Mouse (Mus musculus) layer of hippocampus, adult 8-10 months (tissue): Measurements from ENCODE around the gene Cacna1a. TPM values are rescaled to one million over a fixed set of nuclear protein-coding genes. Genes with fewer than 3 reads are reported as not detected.

ENCODE experiments used
- DNase-seq, 2 experiments: peaks; one replicate each; pipeline ENCODE4 v3.0.0; 2022; ENCODE audit warnings: low spot score in 2 of 2
- total RNA-seq, 4 experiments: library from RNA; stranded (reverse); gene quantifications; 2 replicates each; pipeline ENCODE4 v1.2.4; 2022

The Cacna1a gene
- total RNA-seq, 4 experiments from 2014 or later = 181 to 224 (median 200) TPM

DNA sequence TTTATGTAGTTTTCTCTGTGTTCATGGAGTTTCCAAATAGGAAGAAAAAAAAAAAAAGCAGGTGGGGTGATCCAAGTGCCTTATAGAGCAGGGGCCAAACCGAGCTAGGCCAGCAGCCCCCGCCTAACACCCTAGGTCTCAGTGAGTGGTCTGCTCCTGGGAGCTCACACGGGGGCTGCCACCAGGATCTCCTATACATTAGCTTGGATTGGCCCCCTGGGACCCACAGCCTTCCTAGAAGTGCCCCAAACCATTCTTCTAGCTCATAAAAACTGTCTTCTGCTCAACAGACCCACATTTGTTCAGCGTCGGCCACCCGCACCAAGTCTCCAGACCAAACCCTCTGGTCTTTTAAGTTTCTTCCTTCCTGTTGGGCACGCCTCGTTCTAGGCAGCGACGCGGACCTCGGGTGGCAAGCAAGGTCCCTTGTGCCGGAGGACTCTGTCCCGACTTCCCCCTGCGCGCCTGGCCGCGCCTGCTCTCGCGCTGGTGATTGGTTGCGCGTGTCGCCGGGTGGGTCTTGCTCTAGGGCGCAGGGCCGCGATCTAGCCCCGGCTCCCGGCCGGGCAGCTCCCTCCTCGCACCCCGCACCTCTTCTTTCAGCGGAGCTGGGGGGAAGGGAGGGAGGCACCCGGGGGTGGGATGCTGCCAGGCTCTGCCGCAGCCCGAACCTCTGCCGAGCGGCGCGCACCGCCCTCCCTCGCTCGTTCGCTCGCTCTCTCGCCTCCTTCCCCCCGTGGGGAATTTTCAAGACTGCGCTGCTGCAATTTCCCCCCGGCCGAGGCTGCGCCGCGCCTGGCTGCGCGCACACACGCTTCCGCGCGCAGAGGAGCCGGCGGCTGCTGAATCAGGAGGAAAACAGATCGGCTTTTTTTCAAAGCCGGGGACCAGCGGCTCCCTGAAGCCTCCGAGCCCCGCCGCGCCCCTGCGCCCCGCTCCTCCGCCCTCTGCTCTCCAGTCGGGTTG, 25.9 kb downstream of the Cacna1a start:
- peak; percentile 43 to 58 for DNase-seq

GRCm38 (mm10) chr8:84414918-84415317, 26.7 kb downstream of the Cacna1a start:
- no peak for DNase-seq

DNA sequence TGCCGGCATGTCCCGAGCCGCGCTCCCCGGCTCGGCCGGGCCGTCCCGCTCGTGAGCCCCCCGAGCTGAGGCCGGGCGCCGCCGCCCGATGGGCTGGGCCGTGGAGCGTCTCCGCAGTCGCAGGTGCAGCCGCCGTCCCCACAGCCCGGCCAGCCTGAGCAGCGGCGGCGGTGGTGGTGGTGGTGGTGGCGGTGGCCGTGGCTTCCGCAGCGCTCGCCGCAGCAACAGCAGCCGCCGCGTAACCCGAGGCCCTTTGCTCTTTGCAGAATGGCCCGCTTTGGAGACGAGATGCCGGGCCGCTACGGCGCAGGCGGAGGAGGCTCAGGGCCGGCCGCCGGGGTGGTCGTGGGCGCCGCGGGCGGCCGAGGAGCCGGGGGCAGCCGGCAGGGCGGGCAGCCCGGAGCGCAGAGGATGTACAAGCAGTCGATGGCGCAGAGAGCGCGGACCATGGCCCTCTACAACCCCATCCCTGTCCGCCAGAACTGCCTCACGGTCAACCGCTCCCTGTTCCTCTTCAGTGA, 27.2 kb downstream of the Cacna1a start:
- DNase-seq = no peak

DNA sequence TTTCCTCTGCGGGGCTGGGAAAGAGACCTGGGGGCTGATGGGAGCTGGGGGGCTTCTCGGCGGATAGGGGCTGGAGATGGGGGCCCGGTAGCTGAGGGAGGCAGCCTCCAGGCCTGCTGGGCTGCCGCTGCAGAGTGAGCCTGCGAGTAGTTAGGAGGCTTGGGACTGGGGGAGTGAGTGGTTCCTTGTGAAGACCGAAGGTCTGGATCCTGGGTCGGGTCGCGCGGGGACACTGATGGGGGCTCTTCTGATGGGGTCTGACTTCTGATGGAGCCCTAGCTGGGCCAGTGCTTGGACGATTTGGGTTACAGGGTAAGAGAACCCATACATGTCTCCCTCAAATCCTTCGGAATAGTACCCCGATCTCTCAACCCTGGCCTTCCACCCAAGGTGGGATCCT, 27.8 kb downstream of the Cacna1a start:
- no peak for DNase-seq

GRCm38 (mm10) chr8:84416915-84417314, 28.7 kb downstream of the Cacna1a start:
- DNase-seq = no peak

- no peak for DNase-seq
Observed at GRCm38 (mm10) chr8:84417840-84418239, 29.6 kb downstream of the Cacna1a start.

DNA sequence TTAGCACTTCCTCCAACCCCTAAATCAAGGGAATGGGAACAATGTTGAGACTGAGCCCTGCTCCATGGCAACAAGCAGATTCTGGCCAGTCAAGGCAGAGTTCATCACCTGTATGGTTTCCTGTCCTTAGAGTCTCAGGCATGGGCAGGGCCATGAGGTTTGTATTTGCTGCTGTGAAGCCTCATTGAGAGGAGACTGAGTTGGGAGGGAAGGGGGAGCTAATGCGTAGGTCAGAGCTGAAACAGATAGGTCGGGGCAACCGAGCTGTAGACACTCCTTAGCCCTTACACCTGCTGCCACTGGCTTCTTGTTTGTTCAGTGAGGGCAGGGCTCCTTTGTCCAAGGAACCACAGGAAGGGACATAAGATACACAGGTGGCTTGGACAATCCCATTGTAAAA, 36.2 kb downstream of the Cacna1a start:
- DNase-seq = no peak

GRCm38 (mm10) chr8:84426087-84426486, 37.8 kb downstream of the Cacna1a start:
- DNase-seq = no peak

- DNase-seq = no peak
Observed at GRCm38 (mm10) chr8:84426582-84426981, 38.3 kb downstream of the Cacna1a start.

- no peak for DNase-seq
Observed at GRCm38 (mm10) chr8:84428034-84428433, 39.8 kb downstream of the Cacna1a start.

GRCm38 (mm10) chr8:84429014-84429413, 40.8 kb downstream of the Cacna1a start:
- DNase-seq = no peak

DNA sequence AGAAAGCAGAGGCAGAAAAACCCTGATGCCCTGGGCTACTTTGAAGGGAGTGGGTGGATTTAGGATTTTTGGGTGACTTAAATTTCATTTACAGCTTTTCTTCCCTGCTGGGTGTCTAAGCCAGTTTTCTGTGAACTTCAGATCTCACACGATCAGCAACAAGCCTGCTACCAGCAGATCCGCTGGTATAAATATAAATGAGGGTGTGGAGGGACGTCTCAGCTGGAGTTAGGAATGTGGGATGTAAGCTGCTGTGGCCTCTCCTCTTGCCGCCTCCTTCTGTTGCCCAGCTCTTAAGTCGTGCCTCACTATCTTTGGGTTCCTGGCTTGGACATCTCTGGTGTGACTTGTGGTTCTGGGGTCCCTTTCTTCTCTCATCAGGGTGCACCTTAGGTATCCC, 41.3 kb downstream of the Cacna1a start:
- no peak for DNase-seq

- no peak for DNase-seq
Observed at GRCm38 (mm10) chr8:84435370-84435769, 47.1 kb downstream of the Cacna1a start.

- DNase-seq = no peak
Observed at GRCm38 (mm10) chr8:84439813-84440212, 51.6 kb downstream of the Cacna1a start.

DNA sequence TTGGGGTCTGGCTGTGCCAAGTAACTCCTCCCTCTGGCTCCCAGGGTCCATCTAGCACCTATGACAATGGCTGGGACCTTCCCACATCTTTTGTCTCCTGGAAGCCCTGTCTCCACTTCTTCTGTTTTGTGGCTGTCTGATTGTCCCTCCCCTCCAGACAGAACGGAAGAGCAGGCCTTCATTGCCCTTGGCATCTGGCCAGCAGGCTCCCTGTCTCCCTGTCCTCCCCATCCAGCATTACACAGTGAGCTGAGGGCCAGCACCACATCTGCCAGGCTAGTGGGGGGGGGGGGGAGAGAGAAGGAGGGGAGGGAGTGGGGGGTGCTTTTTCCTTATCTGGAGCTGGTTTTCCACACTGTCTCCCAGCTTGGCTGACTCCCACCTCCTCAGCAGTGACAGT, 53.8 kb downstream of the Cacna1a start:
- no peak for DNase-seq

DNA sequence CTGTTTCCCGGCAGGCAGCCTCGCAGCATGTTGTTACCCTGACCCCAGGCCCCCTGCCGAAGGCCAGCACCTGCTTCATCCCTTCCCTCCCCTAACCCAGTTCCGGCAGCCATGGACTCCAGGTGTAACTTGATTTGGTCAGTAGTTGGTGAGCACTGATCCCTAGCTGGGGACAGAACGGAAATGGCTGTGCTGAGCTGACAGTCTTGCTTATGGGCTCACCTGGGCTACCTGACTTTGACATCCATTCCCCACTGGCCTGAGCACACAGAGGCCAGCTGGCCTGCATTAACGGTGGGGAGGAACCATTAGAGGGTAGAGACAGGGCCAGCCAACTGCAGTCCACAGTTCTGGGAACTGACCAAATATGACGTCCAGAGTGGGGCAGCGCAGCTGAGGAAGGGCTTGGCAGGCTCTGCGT, 58.3 kb downstream of the Cacna1a start:
- DNase-seq = no peak

DNA sequence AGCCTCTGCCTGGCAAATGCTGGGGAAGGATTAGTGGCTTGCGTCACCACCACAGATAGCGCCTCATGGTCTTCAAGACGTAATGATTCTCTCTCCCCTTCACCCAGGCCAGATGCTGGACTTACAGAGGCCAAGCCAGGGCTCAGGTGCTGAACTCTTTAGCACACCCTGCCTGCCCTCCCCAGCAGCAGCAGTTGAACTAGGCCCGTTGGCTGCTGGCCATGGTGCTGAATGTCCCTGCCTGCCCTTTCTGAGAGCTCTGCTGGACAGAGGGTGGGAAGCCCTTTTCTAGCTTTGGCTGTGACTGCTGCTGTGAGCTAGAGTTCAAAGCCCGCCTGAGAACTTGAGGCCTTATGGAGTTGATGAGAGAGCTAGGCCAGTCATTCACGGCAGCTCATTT, 66.3 kb downstream of the Cacna1a start:
- no peak for DNase-seq

DNA sequence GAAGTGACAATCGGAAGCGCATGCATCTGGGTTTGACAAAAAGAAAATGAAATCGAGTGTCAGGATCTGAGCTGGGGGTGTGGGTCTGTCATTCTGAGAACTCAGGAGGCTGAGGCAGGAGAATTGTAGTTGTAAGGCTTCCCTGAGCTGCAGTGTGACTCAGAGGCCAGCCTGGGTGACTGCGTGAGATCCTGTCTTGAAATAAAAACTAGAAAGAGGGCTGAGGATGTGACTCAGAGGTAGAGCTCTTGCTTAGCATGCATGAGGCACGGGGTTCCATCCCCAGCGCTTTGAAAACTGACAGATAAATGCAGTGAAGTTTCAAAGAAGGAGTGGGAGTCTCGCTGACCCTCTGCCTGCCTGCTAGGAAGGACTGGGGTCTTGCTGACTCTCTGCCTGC, 70.6 kb downstream of the Cacna1a start:
- no peak for DNase-seq

DNA sequence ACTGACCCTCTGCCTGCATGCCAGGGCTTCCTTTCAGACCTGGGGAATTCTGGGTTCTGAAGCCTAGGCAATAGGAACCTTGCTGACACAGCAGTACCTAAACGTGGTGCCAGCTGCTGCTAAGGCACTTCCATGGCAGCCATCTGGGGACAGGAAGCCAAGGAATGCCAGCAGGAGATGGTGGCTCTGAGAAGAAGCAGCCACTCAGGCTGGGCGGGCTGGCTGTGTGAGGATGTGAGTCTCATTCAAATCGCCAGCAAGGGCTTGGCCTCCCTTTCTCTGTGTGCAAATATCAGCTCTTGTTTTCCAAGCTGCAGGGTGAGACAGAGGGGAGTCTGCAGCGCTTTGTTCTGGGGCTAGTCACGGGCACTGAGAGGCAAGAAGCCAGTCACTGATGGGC, 71.0 kb downstream of the Cacna1a start:
- DNase-seq = peak; percentile 41 to 58

DNA sequence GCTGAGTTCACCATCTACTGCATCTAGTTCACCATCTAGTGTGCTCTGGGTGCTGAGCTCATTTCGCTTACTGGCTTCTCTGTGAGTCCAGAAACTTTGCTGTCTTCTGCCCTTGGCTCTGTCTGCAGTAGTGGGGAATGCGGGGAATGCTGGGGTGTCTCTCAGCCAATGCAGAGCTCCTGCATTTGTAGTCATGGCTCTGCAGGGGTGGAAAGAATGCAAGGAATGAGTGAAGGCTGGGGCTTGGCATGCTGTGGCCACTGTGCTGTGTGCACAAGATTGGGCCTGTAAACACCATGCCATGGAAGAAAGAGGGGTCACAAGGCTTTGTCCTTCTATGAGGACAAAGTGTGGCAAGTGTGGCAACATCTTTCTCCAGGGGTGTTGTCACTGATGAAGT, 72.5 kb downstream of the Cacna1a start:
- no peak for DNase-seq

- DNase-seq = peak in 1 of 2 experiments; percentile 23
Observed at GRCm38 (mm10) chr8:84466932-84467331, 78.7 kb downstream of the Cacna1a start.

GRCm38 (mm10) chr8:84469076-84469475, 80.8 kb downstream of the Cacna1a start:
- no peak for DNase-seq
